Mouse (Mus musculus) cerebellum, adult 9-11 months (tissue): ENCODE data around the gene Selenop.

Experiments
- DNase-seq: peaks from one replicate; pipeline ENCODE4 v3.0.0; 2022

The Selenop gene

DNA sequence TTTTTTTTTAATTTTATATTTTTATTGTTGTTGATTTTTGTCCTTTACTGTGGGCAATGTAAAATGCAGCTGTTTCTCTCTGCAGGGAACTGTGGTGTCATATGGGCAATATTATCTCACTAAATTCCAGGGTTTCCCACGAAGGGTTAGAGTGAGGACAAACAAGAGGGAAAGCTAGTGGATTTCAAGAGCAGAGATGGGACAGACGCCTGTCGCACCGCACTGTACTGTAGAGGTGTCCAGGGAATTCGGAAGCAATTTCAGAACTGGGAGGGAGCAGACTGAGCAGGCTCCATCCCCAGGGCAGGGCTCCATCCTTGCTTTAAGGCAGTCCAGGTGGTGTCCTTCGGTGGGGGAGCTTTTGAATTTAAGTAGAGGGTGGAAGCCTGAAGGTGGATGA lies 2.9 kb downstream of the Selenop start:
- no peak for DNase-seq

DNA sequence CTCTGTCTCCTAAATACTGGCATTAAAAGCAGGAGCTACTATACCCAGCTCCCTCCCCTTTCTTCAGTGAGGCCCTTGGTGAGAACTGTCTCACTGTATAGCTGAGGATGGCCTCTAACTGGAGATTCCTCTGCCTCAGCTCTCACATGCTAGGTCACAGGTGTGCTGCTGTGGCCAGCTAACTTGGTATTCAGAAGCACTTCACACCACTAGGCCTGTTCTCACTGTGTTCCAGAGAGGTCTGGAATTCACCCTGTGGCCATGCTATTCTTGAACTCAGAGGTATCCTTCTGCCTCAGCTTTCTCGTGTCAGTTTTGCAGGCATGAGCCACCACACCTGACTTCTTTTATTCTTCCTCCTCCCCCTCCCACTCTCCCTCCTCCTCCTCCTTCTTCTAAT lies 4.8 kb downstream of the Selenop start:
- no peak for DNase-seq

DNA sequence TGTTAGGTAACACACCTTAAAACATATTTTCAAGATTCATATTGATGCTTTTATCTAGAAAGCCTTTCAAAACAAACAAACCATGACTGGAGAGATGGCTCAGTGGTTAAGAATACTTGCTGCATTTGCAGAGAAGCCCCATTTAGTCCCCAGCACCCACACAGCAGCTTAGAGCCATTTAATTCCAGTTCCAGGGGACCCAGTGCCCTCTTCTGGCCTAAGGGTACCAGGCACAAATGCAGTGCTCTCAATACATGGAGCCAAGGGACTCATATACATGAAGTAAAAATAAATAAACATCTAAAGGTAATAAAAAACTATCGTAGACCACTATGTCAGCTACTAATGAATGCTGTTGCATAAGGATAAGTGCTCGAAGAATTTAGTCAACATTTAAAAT lies 9.0 kb downstream of the Selenop start:
- no peak for DNase-seq

DNA sequence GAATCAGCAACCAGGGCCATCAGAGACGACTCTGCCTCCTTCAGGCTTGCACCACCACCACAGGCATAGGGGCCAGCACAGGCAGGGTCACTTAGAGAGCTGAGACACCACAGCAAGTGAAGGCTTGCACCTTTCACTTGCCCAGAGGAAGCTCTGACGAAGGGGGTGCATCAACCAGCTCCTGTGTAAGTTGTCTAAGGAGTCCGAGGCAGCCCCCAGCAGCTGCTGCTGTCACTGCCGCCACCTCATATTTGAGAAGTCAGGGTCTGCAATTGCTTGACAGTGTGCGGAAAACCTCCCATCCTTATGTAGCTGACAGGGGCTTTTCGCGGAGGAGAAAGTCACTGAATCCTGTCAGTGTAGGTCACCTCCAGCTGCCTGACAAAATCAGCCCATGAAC lies 10.9 kb downstream of the Selenop start:
- DNase-seq = no peak

DNA sequence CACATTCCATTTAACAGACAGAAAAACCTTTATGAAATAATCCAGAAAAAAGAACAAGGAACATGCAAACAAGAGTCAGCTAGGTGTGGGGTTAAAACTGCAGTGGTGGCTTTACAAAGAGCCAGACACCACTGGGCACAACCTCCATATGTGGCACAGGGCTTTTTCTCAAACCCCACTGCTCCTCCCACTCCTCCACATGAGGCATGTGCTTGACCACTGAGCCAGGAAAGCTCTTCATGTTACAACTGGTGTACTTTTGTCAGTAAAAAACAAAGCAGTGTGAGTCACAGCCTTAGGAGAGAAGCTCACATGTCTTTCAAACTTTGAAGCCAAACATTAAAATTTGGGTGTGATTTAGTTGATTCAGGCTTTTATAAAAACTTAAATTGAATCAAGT lies 12.9 kb downstream of the Selenop start:
- no peak for DNase-seq

DNA sequence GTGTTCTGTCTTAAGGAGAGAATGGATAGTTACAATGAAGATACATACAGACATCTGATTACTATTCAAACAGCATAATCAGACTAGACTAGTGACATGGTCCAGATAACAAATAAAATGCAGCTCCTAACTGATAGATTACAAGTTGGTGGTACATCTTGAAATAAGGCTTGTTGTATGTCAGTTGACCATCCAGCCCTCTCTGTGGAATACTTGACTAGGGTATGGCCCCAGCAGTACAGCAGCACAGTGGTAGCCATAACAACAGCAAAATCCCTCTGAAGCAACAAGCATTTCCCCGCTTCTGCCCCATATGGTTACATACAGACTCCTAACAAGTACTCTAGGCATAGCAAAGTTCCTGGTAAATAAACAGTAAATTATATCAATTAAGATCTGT lies 13.4 kb downstream of the Selenop start:
- DNase-seq = no peak

DNA sequence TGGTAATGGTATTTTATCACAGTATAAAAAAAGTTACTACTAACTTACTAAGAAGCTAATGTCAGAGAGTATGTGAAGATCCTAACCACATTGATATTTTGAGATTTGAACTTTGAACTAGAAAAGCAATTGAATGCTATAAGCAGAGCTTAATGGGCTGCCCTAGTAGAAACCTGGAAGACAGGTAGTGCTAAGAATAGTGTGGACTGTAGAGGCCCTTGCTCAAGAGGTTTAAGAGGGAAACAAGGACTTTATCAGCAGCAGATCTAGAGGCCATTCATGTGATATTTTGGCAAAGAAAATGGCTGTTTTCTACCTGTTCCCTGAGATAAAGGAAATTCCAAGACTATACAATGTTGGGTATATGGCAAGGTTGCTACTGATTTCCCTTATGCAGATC lies 17.7 kb downstream of the Selenop start:
- DNase-seq = no peak

DNA sequence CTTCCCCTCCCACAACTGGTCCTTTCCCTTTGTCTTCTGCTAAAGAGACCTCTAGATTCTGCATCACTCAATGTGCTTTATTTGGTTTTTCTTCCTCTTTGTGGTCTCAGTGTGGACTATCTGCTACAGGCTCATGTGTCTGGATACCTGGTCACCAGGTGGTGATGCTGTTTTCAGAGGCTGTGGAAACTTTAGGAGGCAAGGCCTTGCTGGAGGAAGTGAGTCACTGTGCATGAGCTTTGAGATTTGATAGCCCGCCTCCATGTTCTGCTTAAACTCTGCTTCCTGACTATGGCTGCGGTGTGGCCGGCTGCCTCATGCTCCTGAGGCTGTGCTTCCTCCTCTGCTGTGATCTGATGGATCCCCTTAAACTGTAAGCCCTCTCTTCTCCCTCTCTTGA lies 22.1 kb downstream of the Selenop start:
- DNase-seq = no peak

DNA sequence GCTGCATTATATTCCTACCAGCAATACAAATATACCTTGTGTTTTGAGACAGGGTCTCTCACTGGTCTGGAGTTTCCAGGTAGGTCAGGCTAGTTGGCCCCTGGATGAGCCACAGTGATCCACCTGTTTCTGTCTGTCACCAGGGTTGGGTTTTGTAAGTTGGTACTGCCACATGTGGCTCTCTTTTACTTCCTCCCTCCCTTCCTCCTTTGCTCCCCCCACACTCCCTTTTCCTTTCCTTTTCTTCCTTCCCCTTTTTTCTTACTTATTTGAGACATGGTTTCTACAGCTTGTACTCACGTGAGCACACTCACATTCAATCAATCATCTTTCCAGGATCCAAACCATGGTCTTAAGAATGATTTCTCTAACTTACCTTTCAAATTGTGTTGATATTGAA lies 25.1 kb downstream of the Selenop start:
- DNase-seq = no peak

DNA sequence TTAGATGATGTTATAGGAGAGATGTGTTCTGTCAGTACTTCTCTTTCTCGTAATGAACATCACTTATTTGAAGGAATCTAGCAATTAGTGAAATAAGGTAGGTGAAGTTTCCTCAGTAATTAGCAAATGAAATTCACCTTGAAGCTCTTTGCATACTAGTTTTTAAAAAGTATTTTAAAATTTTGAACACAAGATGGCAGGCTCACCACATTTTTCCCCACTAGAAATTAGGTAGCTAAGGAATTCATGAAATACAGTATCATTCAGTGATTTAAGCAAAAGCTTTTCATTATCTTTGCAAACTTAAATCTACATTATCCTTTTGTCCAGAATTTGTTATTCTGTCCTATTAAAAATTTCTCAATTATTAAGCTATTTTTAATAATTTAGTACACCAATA lies 27.6 kb downstream of the Selenop start:
- no peak for DNase-seq

DNA sequence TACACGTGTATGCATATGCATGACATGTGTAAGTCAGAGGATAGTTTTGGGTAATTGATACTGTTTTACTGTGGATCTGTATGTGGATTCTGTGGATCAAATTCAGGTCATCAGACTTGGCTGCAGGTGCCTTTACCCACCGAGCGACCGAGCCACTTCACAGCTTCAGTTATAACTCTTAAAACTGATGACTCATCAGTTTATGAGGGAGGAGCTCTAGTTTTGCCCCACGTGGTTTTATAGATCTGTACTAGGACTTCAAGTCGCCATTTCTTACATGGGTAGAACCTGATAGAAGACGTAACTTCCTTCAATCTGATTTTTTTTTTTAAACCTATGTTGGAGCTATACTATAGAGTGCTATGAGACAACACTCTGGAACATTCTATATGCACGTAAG lies 29.3 kb downstream of the Selenop start:
- DNase-seq = no peak

DNA sequence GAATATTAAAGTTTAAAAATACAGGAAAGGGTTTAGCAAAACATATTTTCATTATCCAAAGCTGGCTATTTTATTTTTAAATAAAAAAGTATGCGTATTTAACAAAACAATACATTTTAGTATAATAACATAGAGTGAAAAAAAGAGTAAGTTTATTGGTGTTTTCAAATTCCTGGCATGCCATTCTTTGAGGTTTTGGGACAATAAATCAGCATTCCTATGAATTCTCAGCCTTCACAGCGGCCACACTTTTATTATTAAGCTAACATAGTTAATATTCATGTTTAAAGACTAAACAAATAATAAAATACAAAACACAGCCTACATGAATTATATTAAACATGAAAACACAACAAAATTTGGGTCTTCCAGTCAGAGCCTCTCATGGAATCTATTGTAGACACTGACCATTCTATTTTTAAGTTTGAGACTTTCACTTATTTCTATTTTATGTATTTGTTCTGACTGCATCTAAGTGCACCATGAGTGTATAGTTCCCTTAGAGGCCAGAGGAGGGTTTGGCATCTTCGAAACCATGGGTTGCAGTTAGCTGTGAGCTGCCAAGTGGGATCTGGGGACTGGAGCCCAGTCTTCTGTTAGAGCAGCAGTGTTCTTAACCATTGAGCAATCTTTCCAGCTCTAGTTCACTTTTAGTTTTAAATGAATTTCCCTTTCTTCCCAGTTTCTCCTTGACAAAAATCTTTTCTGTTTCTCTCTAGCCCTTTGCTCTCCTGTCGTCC lies 32.2 kb downstream of the Selenop start:
- DNase-seq = no peak

DNA sequence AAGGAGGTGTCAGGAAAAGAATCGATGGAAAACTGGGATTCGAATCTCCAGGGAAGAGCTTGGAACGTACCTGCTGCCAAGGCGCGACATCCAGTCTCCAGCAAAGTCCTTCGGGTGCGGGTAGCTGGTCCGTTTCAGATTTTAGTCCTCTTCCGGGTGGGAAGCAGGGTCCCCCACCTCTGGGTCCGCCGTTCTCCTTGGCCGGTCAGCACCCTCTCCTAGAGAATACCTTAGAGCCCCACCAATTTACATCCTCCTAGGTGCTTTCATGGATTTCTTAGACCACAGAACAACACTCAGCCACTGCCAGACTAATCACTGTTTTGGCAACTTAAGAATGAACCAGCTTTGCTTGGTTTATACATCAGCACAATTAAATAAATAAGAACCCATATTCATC lies 35.1 kb downstream of the Selenop start, which contains the start of gene Ccdc152:
Ccdc152 (minus strand) TSS at position 101 of the 400 bp plus-strand sequence.
- no peak for DNase-seq

DNA sequence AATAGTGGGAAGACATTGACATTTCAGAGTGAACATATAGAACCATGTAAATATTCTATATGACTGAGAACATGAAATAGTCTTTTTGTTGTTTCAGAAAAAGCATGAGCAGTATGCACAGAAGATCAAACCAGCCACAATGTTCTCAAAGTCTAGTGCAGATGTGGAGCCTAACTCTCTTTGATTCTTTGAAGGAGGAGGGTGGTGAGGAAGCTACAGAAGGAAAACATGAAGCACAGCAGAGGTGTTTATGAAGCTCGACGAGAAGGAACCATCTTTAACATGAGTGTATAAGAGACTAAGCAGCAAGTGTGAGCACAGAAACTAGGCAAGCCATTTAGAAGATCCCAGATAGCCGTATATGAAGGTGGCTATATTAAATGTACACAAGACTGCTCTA lies 41.5 kb downstream of the Selenop start:
- no peak for DNase-seq

DNA sequence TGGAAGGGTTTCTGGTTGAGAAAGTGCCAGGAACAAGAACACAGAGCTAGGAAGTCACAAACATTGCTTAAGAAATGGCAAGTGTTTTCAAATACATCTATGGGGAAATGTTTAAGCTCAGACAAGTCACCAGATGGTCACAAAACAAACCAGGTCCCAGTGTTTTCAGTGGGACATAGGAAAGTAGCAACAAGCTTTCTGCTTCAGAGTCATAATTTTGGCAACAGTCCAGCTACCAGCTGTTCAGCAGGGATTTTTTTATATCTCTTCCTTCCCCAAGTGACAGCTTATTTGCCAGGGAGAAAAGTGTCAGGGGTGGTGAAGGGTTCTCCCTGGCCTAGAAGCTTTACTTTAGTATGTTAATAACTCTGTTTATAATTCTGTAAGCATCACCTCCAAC lies 44.6 kb downstream of the Selenop start:
- no peak for DNase-seq

DNA sequence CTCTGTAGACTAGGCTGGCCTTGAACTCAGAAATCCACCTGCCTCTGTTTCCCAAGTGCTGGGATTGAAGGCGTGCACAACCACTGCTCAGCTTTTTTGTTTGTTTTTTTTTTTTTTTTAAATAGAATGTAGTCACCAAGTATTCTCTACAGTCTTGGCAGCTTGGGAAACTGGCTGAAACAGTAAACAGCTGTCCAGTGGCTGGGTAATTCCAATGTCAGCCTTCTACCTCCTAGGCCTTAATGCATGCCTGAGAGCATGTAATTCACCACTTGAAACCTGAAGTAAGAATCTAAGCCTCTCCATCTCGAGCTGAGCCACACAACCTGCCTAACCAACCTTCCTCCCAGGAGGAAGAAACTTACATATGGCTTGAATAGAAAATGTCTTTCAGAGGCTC lies 48.3 kb downstream of the Selenop start:
- no peak for DNase-seq

DNA sequence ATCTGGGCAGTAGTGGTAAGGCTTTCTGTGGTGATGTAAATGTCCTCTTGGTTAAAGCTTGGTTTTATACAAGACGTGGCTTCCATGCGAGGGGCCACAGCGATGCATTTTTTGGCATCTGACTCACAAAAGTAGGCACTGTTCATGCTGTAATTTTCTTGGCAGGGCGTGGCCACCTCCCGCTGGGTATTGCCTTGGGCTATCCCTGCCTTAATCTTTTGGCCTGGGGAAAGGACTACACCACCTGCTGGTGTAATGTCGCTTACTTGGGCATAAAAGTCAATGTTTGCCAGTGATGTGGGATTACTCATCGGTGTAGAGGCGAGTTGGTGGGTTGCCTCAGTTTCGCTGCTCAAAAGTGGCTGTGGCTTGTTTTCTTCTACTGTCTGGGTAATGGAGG lies 51.6 kb downstream of the Selenop start:
- DNase-seq = no peak

DNA sequence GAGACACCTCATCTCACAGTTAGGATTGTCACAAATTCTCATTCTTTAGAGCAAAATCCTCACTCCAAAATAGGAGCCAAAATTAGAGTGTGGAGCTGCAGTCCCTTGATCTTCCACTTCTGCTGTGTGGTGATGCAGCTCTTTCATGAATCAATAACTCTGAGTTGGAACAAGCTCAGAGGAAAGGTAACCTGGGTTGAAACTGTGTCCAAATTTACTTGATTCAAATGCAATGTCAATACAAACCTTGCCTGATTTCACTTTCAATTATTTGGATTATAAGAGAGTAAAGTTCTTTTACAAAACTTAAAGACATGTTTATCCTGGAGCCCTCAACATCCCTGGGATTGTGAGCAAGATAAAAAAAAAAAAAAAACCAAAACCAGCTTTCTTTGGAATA lies 54.7 kb downstream of the Selenop start:
- DNase-seq = no peak
